Mouse (Mus musculus) heart, embryonic 13.5 days (tissue): ENCODE measurements around the gene Ddx25. TPM values are rescaled to one million over a fixed set of nuclear protein-coding genes. Genes with fewer than 3 reads are reported as not detected.
A peak's percentile ranks its signal among the peaks of the same experiment; 100 is the strongest.

ENCODE experiments used
- ATAC-seq: fragments of 200-750 bp; cut with Nextera tagmentation; 2 replicates; pipeline ENCODE4 v1.8.0; 2017; ENCODE audit warnings: moderate TSS enrichment; ENCODE audit not compliant: insufficient number of reproducible peaks, low FRiP score, low TSS enrichment; ENCODE audit errors: extremely low read depth
- H3K27ac ChIP-seq: fragments of 300-500 bp; sonication (generic); replicated peaks from 2 replicates; pipeline ENCODE4 v1.5.1; 2015; ENCODE audit warnings: moderate library complexity, mild to moderate bottlenecking, inconsistent platforms
- H3K27me3 ChIP-seq: fragments of 300-500 bp; sonication (generic); replicated peaks from 2 replicates; pipeline ENCODE4 v1.6.1; 2015; ENCODE audit warnings: mild to moderate bottlenecking, inconsistent platforms
- H3K36me3 ChIP-seq: fragments of 300-500 bp; sonication (generic); 2 replicates; pipeline ENCODE4 v1.6.1; 2015; ENCODE audit warnings: mild to moderate bottlenecking, inconsistent platforms
- H3K4me1 ChIP-seq: fragments of 300-500 bp; sonication (generic); 2 replicates; pipeline ENCODE4 v1.6.1; 2015; ENCODE audit warnings: inconsistent platforms
- H3K4me2 ChIP-seq: fragments of 300-500 bp; sonication (generic); 2 replicates; pipeline ENCODE4 v1.6.1; 2015; ENCODE audit warnings: inconsistent platforms, mild to moderate bottlenecking, moderate library complexity
- H3K4me3 ChIP-seq: fragments of 300-500 bp; sonication (generic); 2 replicates; pipeline ENCODE4 v1.5.1; 2015; ENCODE audit warnings: moderate library complexity, mild to moderate bottlenecking, inconsistent platforms
- H3K9ac ChIP-seq: fragments of 300-500 bp; sonication (generic); 2 replicates; pipeline ENCODE4 v1.6.1; 2015; ENCODE audit warnings: inconsistent platforms, mild to moderate bottlenecking, moderate library complexity
- H3K9me3 ChIP-seq: fragments of 300-500 bp; sonication (generic); 2 replicates; pipeline ENCODE4 v1.6.1; 2016; ENCODE audit warnings: inconsistent platforms
- WGBS: fragments of 180-500 bp; shearing (Covaris S2); methylation state at CpG from one replicate; pipeline ENCODE4 v1.1.7; 2015; ENCODE audit warnings: mixed read lengths; 5-methylcytosine and 5-hydroxymethylcytosine counted together
- polyA plus RNA-seq: library from polyadenylated mRNA; unstranded; fragments of >200 nt; fragmentation: Nextera tagmentation; extraction: Ambion mirVana; gene quantifications from 2 replicates; pipeline ENCODE4 v1.2.1, GENCODE M21; 2015

Gene Ddx25
- polyA plus RNA-seq, 1 experiment from 2014 or later: 1.5 TPM

GRCm38 (mm10) chr9:35518169-35518568 lies 40.2 kb downstream of the Ddx25 start, which contains the start of gene Gm1113:
Gm1113 (minus strand) TSS chr9:35518269.
- Histone ChIP-seq H3K9ac (no peak within 1 kb of the TSS), H3K4me3 (no peak within 1 kb of the TSS), H3K4me1 (peaks cover 5% of the 10 kb centered on the region; the same call in 1 of the 2 replicates), H3K36me3 (no peaks in the 10 kb centered on the region), H3K4me2 (no peak within 1 kb of the TSS), H3K9me3 (no peaks in the 10 kb centered on the region), H3K27ac (no peak within 1 kb of the TSS), H3K27me3 (no peaks in the 10 kb centered on the region)
- no peak for ATAC-seq
- WGBS: 70% methylated on average over 3 of the region's 3 CpGs

DNA sequence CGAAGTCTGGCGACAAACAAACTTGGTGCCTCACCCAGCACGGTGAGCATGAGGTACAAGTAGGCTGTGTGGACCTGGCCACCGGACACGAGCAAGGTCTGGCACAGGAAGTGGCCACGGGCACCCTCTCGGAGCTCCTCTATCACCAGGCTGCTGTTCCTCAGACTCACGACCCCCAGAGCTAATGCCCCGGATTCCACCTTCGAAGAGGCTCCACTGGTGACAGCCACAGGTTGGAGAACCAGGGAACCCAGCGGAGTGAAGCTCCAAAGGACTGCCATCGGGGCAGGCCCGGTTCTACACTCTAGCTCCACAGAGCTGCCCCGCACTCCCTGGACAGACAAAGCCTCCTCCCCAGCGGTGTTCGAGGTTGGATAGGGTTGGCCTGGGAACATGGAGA lies 41.6 kb downstream of the Ddx25 start:
- Histone ChIP-seq H3K27ac (no peak overlapping the region), H3K4me2 (no peak overlapping the region), H3K36me3 (no peaks in the 10 kb centered on the region), H3K9me3 (no peaks in the 10 kb centered on the region), H3K27me3 (no peaks in the 10 kb centered on the region), H3K4me3 (no peak overlapping the region), H3K9ac (no peak overlapping the region), H3K4me1 (no peaks in the 10 kb centered on the region)
- WGBS: 78% methylated on average over 16 of the region's 16 CpGs
- ATAC-seq: no peak

DNA sequence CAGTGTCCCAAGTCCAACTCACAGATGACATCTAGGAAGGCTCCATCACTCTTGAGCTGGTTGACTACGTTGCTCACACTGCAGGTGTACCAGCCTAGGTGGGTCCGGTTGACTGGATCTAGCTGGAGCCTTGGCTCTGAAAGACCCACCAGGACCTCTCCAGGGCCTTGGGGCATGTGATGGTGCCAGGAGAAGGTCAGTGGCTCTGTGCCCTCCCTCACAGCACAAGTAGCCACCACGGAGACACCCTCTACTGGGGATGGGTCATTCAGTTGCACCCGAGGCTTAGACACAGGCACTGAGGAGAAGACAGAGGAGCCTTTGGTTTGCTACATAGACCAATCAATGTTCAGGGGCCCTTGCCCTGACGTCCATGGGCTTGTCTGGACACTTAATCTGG lies 42.1 kb downstream of the Ddx25 start:
- no peak overlapping the region for H3K9ac ChIP-seq
- no peak overlapping the region for H3K4me3 ChIP-seq
- no peak overlapping the region for H3K4me2 ChIP-seq
- no peak overlapping the region for H3K27ac ChIP-seq
- no peaks in the 10 kb centered on the region for H3K4me1 ChIP-seq
- no peak for ATAC-seq
- no peaks in the 10 kb centered on the region for H3K27me3 ChIP-seq
- H3K36me3 ChIP-seq: no peaks in the 10 kb centered on the region
- no peaks in the 10 kb centered on the region for H3K9me3 ChIP-seq
- WGBS: 71% methylated on average over 5 of the region's 5 CpGs

- Histone ChIP-seq H3K36me3 (no peaks in the 10 kb centered on the region), H3K27me3 (no peaks in the 10 kb centered on the region), H3K27ac (no peak overlapping the region), H3K4me1 (peaks cover 4% of the 10 kb centered on the region; the same call in 1 of the 2 replicates), H3K4me2 (no peak overlapping the region), H3K9me3 (no peaks in the 10 kb centered on the region), H3K4me3 (no peak overlapping the region), H3K9ac (no peak overlapping the region)
- WGBS: 67% methylated on average over 4 of the region's 4 CpGs
- no peak for ATAC-seq
Measured at GRCm38 (mm10) chr9:35513900-35514299, 44.4 kb downstream of the Ddx25 start.

- Histone ChIP-seq H3K4me3 (0 out of 2 replicates have a peak overlapping the region, but pooled peaks have one; percentile 8), H3K4me1 (peaks cover 28% of the 10 kb centered on the region), H3K9ac (peak overlapping the region; percentile 50), H3K4me2 (peak overlapping the region; percentile 56), H3K9me3 (no peaks in the 10 kb centered on the region), H3K36me3 (peaks cover 23% of the 10 kb centered on the region), H3K27me3 (no peaks in the 10 kb centered on the region), H3K27ac (peak overlapping the region; percentile 92)
- 23% methylated on average over 8 of the region's 8 CpGs for WGBS
- peak; percentile 76 for ATAC-seq
Measured at GRCm38 (mm10) chr9:35508234-35508633, 50.1 kb downstream of the Ddx25 start.

DNA sequence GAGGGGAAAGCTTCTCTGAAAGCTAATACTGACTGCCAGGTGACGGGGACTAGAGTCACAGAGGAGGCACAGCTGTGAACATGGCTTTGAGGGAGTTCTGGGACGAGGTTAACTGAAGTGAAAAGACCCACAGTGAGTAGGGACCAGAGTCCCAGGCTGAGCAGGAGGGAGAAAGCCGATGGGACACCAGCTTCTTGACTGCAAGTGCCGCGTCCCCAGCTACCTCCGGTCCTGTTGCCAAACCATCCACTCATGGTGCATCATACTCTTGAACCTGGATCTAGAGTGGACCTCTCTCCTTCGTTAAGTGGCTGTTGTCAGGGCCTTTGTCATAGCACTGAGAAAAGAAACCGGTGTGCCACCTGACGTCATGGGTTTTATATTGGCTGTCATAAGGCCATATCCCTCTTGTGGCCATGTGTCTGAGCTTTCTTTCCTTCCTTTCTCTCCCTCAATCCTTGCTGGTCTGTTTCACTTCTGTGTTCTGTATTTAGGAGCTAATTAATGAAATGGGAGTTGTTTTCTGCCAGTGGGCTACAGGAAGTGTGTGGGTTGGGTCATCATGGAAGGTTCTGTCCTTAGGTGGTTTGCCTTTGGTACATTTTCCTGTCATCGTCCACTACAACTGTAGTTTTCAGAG lies 55.8 kb downstream of the Ddx25 start:
- Histone ChIP-seq H3K4me2 (no peak overlapping the region), H3K4me1 (peaks cover 10% of the 10 kb centered on the region), H3K9me3 (no peaks in the 10 kb centered on the region), H3K27ac (no peak overlapping the region), H3K27me3 (no peaks in the 10 kb centered on the region), H3K4me3 (no peak overlapping the region), H3K9ac (no peak overlapping the region), H3K36me3 (peaks cover 67% of the 10 kb centered on the region)
- 88% methylated on average over 10 of the region's 10 CpGs for WGBS
- no peak for ATAC-seq

- H3K9me3 ChIP-seq: no peaks in the 10 kb centered on the region
- ATAC-seq: no peak
- H3K4me3 ChIP-seq: no peak overlapping the region
- H3K9ac ChIP-seq: no peak overlapping the region
- 81% methylated on average over 6 of the region's 6 CpGs for WGBS
- H3K27ac ChIP-seq: no peak overlapping the region
- H3K36me3 ChIP-seq: peaks cover 70% of the 10 kb centered on the region
- no peak overlapping the region for H3K4me2 ChIP-seq
- no peaks in the 10 kb centered on the region for H3K27me3 ChIP-seq
- no peaks in the 10 kb centered on the region for H3K4me1 ChIP-seq
Measured at GRCm38 (mm10) chr9:35499946-35500345, 58.4 kb downstream of the Ddx25 start.

- no peaks in the 10 kb centered on the region for H3K27me3 ChIP-seq
- no peak overlapping the region for H3K9ac ChIP-seq
- no peak overlapping the region for H3K27ac ChIP-seq
- WGBS: 60% methylated on average over 3 of the region's 3 CpGs
- ATAC-seq: no peak
- no peak overlapping the region for H3K4me2 ChIP-seq
- H3K4me3 ChIP-seq: no peak overlapping the region
- peaks cover 51% of the 10 kb centered on the region for H3K36me3 ChIP-seq
- no peaks in the 10 kb centered on the region for H3K4me1 ChIP-seq
- no peaks in the 10 kb centered on the region for H3K9me3 ChIP-seq
Measured at GRCm38 (mm10) chr9:35495471-35495870, 62.9 kb downstream of the Ddx25 start.

GRCm38 (mm10) chr9:35494937-35495336 lies 63.4 kb downstream of the Ddx25 start:
- Histone ChIP-seq H3K27me3 (no peaks in the 10 kb centered on the region), H3K36me3 (peaks cover 47% of the 10 kb centered on the region), H3K9ac (no peak overlapping the region), H3K4me2 (no peak overlapping the region), H3K4me3 (no peak overlapping the region), H3K4me1 (no peaks in the 10 kb centered on the region), H3K27ac (no peak overlapping the region), H3K9me3 (no peaks in the 10 kb centered on the region)
- 47% methylated on average over 4 of the region's 4 CpGs for WGBS
- no peak for ATAC-seq

DNA sequence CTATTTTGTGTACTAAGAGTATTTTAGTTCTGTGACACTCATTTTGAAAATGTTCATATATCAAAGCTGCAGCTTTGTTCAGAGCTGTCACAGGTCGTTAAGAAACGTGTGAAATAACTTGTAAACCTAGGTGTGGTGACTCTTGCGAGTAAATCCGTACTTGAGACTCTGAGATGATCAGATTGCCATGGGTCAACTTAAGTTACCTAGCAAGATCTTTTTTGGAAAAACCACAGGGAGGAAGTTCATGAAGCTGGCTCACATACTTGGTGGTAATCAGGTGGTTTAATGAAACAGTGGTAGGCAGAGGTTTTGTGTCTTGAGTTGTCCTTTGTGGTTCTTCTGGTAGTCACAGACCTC lies 64.6 kb downstream of the Ddx25 start:
- no peak for ATAC-seq
- no peaks in the 10 kb centered on the region for H3K9me3 ChIP-seq
- H3K4me2 ChIP-seq: no peak overlapping the region
- WGBS: 69% methylated on average over 4 of the region's 4 CpGs
- H3K4me1 ChIP-seq: no peaks in the 10 kb centered on the region
- H3K27me3 ChIP-seq: no peaks in the 10 kb centered on the region
- H3K36me3 ChIP-seq: peaks cover 51% of the 10 kb centered on the region
- no peak overlapping the region for H3K27ac ChIP-seq
- no peak overlapping the region for H3K4me3 ChIP-seq
- no peak overlapping the region for H3K9ac ChIP-seq

GRCm38 (mm10) chr9:35493033-35493732 lies 65.1 kb downstream of the Ddx25 start:
- Histone ChIP-seq H3K4me2 (no peak overlapping the region), H3K4me1 (no peaks in the 10 kb centered on the region), H3K36me3 (peaks cover 51% of the 10 kb centered on the region), H3K27ac (no peak overlapping the region), H3K9me3 (no peaks in the 10 kb centered on the region), H3K4me3 (no peak overlapping the region), H3K27me3 (no peaks in the 10 kb centered on the region), H3K9ac (no peak overlapping the region)
- ATAC-seq: no peak
- WGBS: 68% methylated on average over 7 of the region's 7 CpGs
